Mouse (Mus musculus): Measurements from ENCODE around the gene Stoml1. TPM values are rescaled to one million over a fixed set of nuclear protein-coding genes. Genes with fewer than 3 reads are reported as not detected.

The Stoml1 gene
- total RNA-seq, 2 experiments from 2014 or later = 6.5 to 8.8 TPM

- no peak for DNase-seq
Observed at GRCm38 (mm10) chr9:58272068-58272541, 19.1 kb downstream of the Stoml1 start.

DNA sequence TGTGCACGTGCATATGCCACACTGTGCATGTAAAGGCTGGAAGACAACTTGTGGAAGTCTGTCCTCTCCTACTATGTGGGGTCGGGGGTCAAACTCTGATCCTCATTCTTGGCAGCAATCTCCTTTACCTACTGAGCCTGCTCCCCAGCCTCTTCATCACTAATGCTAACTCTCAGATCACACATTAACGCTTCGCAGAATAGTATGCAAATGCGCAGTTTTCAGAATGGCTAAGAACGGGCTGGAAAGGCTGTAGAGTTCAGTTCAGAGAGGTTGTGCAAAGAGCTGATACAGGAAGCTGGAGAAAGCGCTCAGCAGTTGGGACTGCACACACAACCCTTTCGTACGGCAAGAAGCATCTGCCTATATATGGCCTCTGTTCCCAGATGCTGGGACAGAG lies 19.9 kb downstream of the Stoml1 start:
- no peak for DNase-seq

DNA sequence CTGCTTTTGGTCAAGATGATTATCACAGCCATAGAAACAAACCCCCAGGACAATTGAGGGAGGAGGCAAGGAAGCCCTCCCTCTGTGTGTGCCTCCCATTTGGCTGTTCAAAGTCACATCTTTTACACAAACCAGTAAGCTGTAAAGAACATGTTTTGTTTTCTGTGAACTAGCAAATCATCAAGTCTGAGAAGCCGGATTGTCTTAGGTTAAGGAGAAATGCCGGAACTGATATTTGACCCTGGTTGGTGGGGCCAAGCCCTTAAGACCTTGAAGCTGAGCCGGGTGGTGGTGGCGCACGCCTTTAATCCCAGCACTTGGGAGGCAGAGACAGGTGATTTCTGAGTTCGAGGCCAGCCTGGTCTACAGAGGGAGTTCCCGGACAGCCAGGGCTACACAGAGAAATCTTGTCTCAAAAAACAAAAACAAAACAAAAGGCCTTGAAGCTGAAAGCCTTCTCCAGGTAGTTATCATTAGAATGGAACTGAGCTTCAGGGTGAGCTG lies 21.2 kb downstream of the Stoml1 start:
- DNase-seq = no peak

DNA sequence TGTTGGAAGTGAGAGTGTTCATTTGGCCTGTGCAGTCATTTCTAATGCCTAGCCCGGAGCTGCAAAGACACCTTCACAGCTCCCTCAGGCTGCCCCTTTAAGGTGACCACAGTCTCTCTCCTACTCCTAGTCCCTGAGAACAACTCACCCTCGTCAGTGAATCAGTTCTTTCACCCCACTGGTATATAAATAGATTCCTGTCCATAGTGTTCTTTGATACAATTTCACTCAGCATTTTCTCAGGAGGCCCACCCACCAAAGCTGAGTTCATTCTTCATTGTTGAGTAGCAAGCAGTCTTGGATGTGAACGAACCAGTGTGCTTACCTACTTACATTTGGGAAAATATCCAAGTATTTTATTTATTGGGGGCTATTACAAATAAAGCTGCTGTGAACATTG lies 21.7 kb downstream of the Stoml1 start:
- DNase-seq = no peak

DNA sequence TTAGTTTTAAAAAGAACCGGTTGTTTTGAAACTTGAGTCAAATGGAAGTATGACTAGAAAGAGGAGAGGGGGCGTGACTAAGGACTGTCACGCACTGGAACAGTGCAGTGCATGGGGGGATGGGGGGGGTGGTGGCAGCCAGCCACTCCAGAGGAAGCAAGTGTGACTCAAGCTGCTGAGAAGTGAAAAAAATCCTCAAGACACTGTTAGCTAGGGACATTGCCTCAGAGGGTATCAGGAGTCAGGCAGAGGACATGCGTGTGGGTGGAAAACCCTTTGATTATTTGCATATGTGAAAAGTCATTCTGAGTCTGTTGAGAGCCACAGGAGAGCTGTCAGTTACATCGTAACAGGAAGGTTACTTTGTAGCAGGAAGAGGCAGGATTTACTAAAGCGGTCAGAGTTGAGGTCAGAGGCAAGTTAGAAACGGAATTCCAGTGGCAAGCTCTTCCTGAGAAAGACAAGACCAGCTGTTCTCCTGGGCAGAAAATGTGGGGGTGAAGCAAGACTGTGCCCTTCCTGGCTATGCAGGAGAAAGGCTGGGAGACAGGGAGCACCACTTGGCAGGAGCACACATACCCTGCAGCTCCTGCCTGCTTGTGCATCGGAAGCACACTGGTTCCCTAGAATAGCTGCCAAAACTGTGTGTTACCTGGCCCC lies 22.3 kb downstream of the Stoml1 start:
- peak; percentile 55 for DNase-seq

GRCm38 (mm10) chr9:58275797-58276196 lies 22.8 kb downstream of the Stoml1 start:
- DNase-seq = no peak

GRCm38 (mm10) chr9:58276346-58276745 lies 23.4 kb downstream of the Stoml1 start:
- no peak for DNase-seq

DNA sequence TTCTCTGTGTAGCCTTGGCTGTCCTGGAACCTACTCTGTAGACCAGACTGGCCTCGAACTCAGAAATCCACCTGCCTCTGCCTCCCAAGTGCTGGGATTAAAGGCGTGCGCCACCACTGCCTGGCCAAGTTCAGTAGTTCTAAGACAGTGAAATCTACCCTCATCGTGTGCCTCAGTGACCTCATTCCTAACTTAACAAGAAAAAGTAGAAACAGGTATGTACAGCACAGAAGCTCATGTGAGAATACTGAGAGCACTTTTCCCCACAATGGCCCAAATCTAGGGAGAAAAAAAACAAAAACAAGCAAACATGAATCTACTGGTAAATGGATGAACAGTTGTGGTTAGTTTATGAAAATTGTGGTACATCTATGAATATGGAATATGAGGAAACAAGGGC lies 25.3 kb downstream of the Stoml1 start:
- no peak for DNase-seq

- DNase-seq = no peak
Observed at GRCm38 (mm10) chr9:58278821-58279723, 26.1 kb downstream of the Stoml1 start.

DNA sequence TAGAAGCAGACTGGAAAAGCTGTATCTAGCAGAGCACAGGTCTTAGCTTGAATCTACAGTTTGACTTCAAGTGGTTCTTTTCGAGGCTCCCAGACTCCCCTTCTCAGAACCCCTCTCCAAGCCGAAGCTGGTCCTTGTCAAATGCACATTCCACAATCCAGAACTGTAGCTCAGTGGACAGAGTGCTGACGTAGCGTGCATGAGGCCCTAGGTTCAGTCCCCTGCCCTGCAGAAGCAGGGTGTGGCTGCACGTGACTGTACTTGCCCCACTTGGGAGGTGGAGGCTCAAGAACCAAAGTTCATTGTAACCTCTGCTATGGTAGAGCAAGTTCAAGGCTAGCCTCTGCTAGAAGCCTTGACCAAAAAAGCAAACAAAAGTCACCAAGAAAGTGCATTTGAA lies 26.8 kb downstream of the Stoml1 start:
- DNase-seq = no peak

- peak; percentile 36 for DNase-seq
Observed at GRCm38 (mm10) chr9:58280259-58281109, 27.5 kb downstream of the Stoml1 start.

DNA sequence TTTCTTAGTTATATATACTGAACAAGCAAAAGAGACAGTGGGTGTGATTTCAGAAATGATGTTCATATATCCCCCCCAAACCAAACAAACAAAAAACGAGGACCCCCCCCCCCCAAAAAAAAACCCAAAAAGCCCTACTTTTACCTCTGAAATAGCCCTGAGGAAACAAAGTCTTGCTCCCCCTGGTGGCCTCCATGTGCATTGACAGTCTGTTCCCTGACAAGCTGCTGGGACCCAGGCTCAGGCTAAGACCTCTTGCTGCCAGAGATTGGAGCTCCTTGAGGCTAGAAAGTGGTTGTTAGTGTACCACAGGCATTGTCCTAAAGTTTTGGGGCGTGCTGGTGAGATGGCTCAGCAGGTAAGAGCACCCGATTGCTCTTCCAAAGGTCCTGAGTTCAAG lies 28.6 kb downstream of the Stoml1 start:
- DNase-seq = no peak

DNA sequence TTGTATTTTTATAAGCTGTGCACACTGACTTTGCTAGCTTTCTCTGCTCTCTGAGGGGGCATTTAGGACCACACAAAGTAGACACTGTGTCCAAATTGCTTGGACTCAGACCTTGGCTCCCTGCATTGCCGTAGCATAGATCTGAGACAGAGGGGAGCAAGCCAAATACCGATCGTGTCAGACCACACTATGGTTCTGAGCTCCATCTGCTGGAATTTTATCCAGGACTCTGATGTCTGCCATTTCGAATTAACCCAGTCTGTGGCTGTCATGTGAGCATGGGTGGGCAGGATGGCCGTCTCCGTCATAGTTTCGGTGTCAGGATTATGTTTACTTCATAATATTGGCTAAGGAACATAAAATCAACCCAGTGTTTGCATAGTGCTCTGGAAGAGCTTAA lies 30.5 kb downstream of the Stoml1 start:
- DNase-seq = no peak

DNA sequence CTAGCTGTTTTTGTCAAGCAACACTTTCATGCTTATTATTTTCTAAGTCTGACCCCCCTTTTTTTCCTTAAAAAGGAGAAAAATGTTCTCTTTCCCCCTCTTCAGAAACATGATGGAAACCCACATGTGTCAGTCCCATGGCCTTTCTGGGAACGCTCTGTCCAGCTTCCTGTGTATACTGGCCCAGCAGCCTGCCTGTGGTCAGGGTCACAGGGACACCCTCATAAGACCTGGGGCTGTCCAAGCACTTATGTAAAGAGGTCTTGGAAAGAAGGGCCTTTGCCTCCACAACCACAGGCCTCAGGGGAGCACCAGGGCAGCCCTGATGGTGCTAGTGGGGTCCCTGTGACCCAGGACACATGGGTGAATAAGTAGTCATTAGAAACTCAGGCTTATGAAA lies 36.1 kb downstream of the Stoml1 start:
- DNase-seq = no peak

DNA sequence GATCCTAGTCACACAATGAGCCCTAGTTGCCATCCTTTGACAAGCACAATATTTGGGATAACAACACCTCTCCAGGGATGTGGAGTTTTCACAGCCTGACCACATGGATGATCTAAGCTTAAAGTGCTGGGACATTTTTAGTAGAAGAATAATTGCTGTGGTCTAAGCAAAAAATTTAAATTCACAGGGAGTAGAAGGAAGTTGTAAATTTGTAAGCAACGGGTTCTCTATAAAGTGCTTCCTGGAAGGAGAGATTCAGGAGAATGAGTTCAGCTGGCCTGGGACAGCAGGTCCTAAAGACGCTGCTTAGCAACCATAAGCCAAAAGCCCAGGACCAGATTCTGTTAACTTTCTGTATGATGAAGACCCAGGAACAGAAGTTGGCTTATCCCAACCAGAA lies 36.9 kb downstream of the Stoml1 start:
- no peak for DNase-seq

- DNase-seq = no peak
Observed at GRCm38 (mm10) chr9:58294527-58294926, 41.6 kb downstream of the Stoml1 start.

- DNase-seq = no peak
Observed at GRCm38 (mm10) chr9:58295345-58295744, 42.4 kb downstream of the Stoml1 start.

GRCm38 (mm10) chr9:58295766-58296361 lies 42.9 kb downstream of the Stoml1 start:
- DNase-seq = peak; percentile 86

DNA sequence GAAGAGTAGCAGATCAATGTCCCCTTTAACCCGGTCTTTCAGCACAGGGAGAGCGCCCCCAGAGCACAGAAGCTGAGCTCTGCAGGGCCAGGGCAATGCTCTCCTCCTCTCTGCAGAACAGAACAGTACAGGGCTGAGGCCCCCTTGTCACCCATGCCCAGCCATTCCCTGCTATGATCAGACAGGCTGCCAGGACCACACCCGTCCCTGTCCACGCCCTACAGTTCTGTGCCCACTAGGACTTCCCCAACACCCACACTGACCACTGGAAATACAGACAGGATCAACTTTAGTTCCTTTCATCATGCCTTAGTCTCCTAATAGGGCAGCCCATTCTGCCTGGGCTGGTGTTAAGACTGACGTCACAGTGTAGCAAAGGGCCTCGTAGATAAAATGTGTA lies 44.1 kb downstream of the Stoml1 start:
- DNase-seq = no peak

GRCm38 (mm10) chr9:58297961-58298477 lies 45.1 kb downstream of the Stoml1 start:
- DNase-seq = no peak

DNA sequence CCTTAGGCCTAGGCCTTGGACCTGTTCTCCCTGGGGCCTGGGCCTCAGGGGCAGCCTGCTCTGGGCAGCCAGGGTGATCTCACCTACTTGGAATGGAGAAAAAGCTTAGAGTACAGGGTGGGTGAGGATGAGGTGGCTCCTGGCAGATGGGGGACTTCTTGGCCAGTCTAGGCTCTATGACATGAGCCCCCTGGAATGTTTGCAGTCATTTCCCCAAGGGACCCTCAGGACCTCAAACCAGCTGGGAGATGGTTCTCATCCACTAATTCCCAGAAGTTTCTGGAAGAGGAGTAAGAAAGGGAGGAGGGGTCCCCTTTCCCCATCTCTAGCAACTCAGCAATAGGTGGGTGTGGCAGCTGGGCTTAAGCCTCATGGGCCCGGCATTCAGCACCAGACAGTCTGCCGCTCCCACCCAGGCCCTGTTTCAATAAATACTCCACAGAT lies 46.4 kb downstream of the Stoml1 start:
- DNase-seq = no peak

- no peak for DNase-seq
Observed at GRCm38 (mm10) chr9:58303115-58303514, 50.2 kb downstream of the Stoml1 start.
